Mouse (Mus musculus) E14TG2a.4 (cell line): Measurements from ENCODE around the gene 9430097D07Rik.

Source experiments
- CTCF ChIP-seq: conservative IDR thresholded peaks from 2 replicates; pipeline ENCODE4 v1.5.1; 2014; ENCODE audit warnings: low read length
- NANOG ChIP-seq: IDR thresholded peaks from 2 replicates; pipeline ENCODE4 v1.6.1; 2014; ENCODE audit warnings: borderline replicate concordance, low read length, mixed read lengths

- TF ChIP-seq CTCF: no peak
- no peak for TF ChIP-seq NANOG
These were observed 20.0 kb downstream of the 9430097D07Rik start for GRCm38 (mm10) chr2:32555484-32555883.
